Mouse (Mus musculus): ENCODE results near the gene Nanog.

The Nanog gene

GRCm38 (mm10) chr6:122762480-122762879, 55.2 kb downstream of the Nanog start:
- DNase-seq (ENCODE audit: low spot score in 2 of 2) = no peak

- no peak for DNase-seq (ENCODE audit: low spot score in 2 of 2)
Measured at GRCm38 (mm10) chr6:122762952-122763700, 55.8 kb downstream of the Nanog start.

DNA sequence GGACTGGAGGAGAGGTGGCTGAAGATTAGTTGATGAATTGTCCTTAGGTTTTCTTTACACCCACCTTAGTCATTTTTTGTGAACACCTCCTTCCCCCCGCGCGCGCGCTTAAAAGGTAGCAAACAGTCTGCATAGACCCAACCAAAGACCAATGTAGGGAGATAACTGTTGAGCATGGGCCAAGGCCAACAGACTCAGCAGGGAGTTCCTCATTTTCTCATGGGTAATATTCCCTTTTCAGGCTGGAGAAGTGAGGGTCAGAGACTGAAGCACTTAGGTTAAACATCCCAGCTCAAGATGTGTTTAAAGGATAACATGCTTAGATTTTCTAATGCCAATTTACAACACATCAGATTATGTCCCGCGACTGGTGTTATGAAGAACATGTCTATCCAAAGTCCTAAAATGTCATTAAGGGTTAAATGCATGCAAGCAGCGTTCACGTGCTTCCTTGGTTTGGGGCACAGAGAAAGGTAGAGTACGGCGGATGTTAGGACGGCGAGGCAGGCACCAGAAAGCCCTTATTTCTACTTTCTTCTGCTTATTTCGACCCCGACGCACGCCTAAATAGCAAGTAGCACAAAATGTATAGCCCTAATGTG, 56.7 kb downstream of the Nanog start:
- DNase-seq (ENCODE audit: low spot score in 2 of 2) = no peak

Data from right cerebral cortex, postnatal 10 days (tissue).